Mouse (Mus musculus) heart, postnatal 10 days (tissue): ENCODE data around the gene Bcar1. TPM values are rescaled to one million over a fixed set of nuclear protein-coding genes. Genes with fewer than 3 reads are reported as not detected.

Source experiments
- DNase-seq, 2 experiments: peaks; one replicate each; pipeline ENCODE4 v3.0.0; 2021
- intact Hi-C: fragments of 180-260 bp; cut with DNase I; formaldehyde crosslinking; loops from one replicate; pipeline ENCODE4 v1.15.1; 2025
- total RNA-seq, 2 experiments: library from RNA; stranded (reverse); gene quantifications; 2 replicates each; pipeline ENCODE4 v1.2.3; 2021

Gene Bcar1
- 10 to 100 TPM; 48.0 to 54.2 TPM for total RNA-seq

GRCm38 (mm10) chr8:111743792-111744696 is at the start of gene Bcar1:
Bcar1 (minus strand) TSS chr8:111743809.
- DNase-seq: peak; percentile 88 to 89
- intact Hi-C loops: loop anchor here (2.0 kb wide), 1 partner anchor 41 kb away; no protein-coding TSS in a partner anchor

- no peak for DNase-seq
These were observed 46.0 kb upstream of the Bcar1 start for GRCm38 (mm10) chr8:111789639-111790038.

GRCm38 (mm10) chr8:111789200-111789599 is 45.6 kb upstream of the Bcar1 start:
- DNase-seq: no peak
- intact Hi-C loops: no loop called here

More at GRCm38 (mm10) chr8:111789639-111790038, 46.0 kb upstream of the Bcar1 start:
- intact Hi-C loops: no loop called here

GRCm38 (mm10) chr8:111788497-111788896 is 44.9 kb upstream of the Bcar1 start:
- intact Hi-C loops: no loop called here
- no peak for DNase-seq

GRCm38 (mm10) chr8:111788085-111788484 is 44.5 kb upstream of the Bcar1 start:
- no peak for DNase-seq
- intact Hi-C loops: no loop called here

GRCm38 (mm10) chr8:111787683-111788082 is 44.1 kb upstream of the Bcar1 start:
- intact Hi-C loops: no loop called here

GRCm38 (mm10) chr8:111786701-111787588 is 43.3 kb upstream of the Bcar1 start:
- intact Hi-C loops: no loop called here
- DNase-seq: no peak

More at GRCm38 (mm10) chr8:111787683-111788082, 44.1 kb upstream of the Bcar1 start:
- DNase-seq: no peak

GRCm38 (mm10) chr8:111786116-111786515 is 42.5 kb upstream of the Bcar1 start:
- intact Hi-C loops: no loop called here

GRCm38 (mm10) chr8:111782671-111783394 is 39.2 kb upstream of the Bcar1 start:
- intact Hi-C loops: no loop called here
- no peak for DNase-seq

More at GRCm38 (mm10) chr8:111786116-111786515, 42.5 kb upstream of the Bcar1 start:
- no peak for DNase-seq

GRCm38 (mm10) chr8:111782161-111782560 is 38.6 kb upstream of the Bcar1 start:
- intact Hi-C loops: no loop called here
- no peak for DNase-seq

- intact Hi-C loops: no loop called here
These were observed 37.3 kb upstream of the Bcar1 start for GRCm38 (mm10) chr8:111780697-111781424.

GRCm38 (mm10) chr8:111779690-111780089 is 36.1 kb upstream of the Bcar1 start:
- intact Hi-C loops: no loop called here
- DNase-seq: no peak

More at GRCm38 (mm10) chr8:111780697-111781424, 37.3 kb upstream of the Bcar1 start:
- DNase-seq: no peak

- intact Hi-C loops: no loop called here
- DNase-seq: no peak
These were observed 35.2 kb upstream of the Bcar1 start for GRCm38 (mm10) chr8:111778801-111779200.

GRCm38 (mm10) chr8:111776492-111776891 is 32.9 kb upstream of the Bcar1 start:
- no peak for DNase-seq
- intact Hi-C loops: no loop called here

GRCm38 (mm10) chr8:111775766-111776165 is 32.2 kb upstream of the Bcar1 start:
- intact Hi-C loops: no loop called here
- DNase-seq: no peak

GRCm38 (mm10) chr8:111773476-111773875 is 29.9 kb upstream of the Bcar1 start:
- intact Hi-C loops: no loop called here
- no peak for DNase-seq

GRCm38 (mm10) chr8:111773057-111773456 is 29.4 kb upstream of the Bcar1 start:
- intact Hi-C loops: no loop called here

GRCm38 (mm10) chr8:111772083-111772482 is 28.5 kb upstream of the Bcar1 start:
- intact Hi-C loops: no loop called here
- peak in 1 of 2 experiments; percentile 30 for DNase-seq

More at GRCm38 (mm10) chr8:111773057-111773456, 29.4 kb upstream of the Bcar1 start:
- no peak for DNase-seq

GRCm38 (mm10) chr8:111771625-111772020 is 28.0 kb upstream of the Bcar1 start:
- intact Hi-C loops: no loop called here
- no peak for DNase-seq
